Comparison of ENCODE assay signal across 8 mouse cellular contexts in the genomic region with DNA sequence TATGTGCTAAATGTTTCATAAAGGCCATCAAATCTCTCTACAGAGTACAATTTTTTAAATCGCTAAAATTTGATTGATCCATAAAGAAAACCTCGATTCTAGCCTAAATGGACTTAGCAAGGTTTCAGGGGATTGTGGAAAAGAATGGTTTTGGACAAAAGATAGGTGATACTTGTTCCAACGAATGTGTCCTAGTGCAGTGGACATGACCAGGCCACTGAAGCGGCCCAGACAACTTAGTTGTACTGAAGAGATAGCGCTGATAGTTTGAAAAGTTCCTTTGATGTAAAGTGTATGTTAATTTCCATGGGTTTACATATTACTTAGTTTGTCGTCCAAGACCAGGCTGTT. TPM values are rescaled to one million over a fixed set of nuclear protein-coding genes. Genes with fewer than 3 reads are reported as not detected.
DNase-seq lines count a peak whose midpoint lies in the region; ATAC-seq and TF ChIP-seq lines count a peak whose summit lies in the region.

No protein-coding gene starts in this region.

- H3K4me2 ChIP-seq in embryonic facial prominence, embryonic 12.5 days (replicated peaks) = peak overlapping the region; percentile 62
- peak overlapping the region; percentile 62 for H3K4me2 ChIP-seq in intestine, embryonic 15.5 days (replicated peaks)
- H3K4me2 ChIP-seq in neural tube, embryonic 13.5 days = peak overlapping the region; percentile 74

- peak overlapping the region; percentile 62; the same call in 1 of the 2 replicates for H3K9ac ChIP-seq in liver, adult 2 months (ENCODE audit: low read depth, low read length)
- peak overlapping the region; percentile 88 for H3K9ac ChIP-seq in embryonic facial prominence, embryonic 12.5 days
- peak overlapping the region; percentile 67 for H3K9ac ChIP-seq in intestine, embryonic 15.5 days
- H3K9ac ChIP-seq in neural tube, embryonic 13.5 days = peak overlapping the region; percentile 81

- no peaks in the 10 kb centered on the region for H3K27me3 ChIP-seq in liver, adult 2 months (ENCODE audit: control insufficient read depth, insufficient read depth, low read length)
- H3K27me3 ChIP-seq in embryonic facial prominence, embryonic 12.5 days = no peaks in the 10 kb centered on the region
- H3K27me3 ChIP-seq in intestine, embryonic 15.5 days (replicated peaks) = no peaks in the 10 kb centered on the region
- no peaks in the 10 kb centered on the region for H3K27me3 ChIP-seq in neural tube, embryonic 13.5 days

- H3K4me3 ChIP-seq in liver, adult 2 months (ENCODE audit: insufficient read depth, low read depth, low read length) = peak overlapping the region; percentile 61
- H3K4me3 ChIP-seq in embryonic facial prominence, embryonic 12.5 days = peak overlapping the region; percentile 94
- peak overlapping the region; percentile 76 for H3K4me3 ChIP-seq in intestine, embryonic 15.5 days (replicated peaks)
- peak overlapping the region; percentile 88 for H3K4me3 ChIP-seq in neural tube, embryonic 13.5 days

- no peak for TF ChIP-seq CTCF in liver, adult 2 months (IDR thresholded peaks at IDR 0.05; ENCODE audit: low read depth, low read length)

- DNase-seq in liver, adult 2 months (ENCODE audit: extremely low read depth, low read depth, low spot score) = no peak
- no peak for DNase-seq in liver
- no peak for DNase-seq in right cerebral cortex, adult 18-20 months
- no peak for DNase-seq in kidney, postnatal 14 days
- DNase-seq in MN1 (ENCODE audit: low spot score) = no peak

- TF ChIP-seq POLR2A in liver, adult 2 months (IDR thresholded peaks at IDR 0.05; ENCODE audit: extremely low read depth, insufficient read depth, low read length) = no peak

- no peak for ATAC-seq in embryonic facial prominence, embryonic 12.5 days (ENCODE audit: insufficient number of reproducible peaks, insufficient read depth, low FRiP score, low TSS enrichment)
- no peak for ATAC-seq in intestine, embryonic 15.5 days
- ATAC-seq in neural tube, embryonic 13.5 days (ENCODE audit: low read depth) = no peak

- no peaks in the 10 kb centered on the region for H3K36me3 ChIP-seq in liver, adult 2 months (ENCODE audit: control insufficient read depth, insufficient read depth, low read length)
- no peaks in the 10 kb centered on the region for H3K36me3 ChIP-seq in embryonic facial prominence, embryonic 12.5 days
- H3K36me3 ChIP-seq in intestine, embryonic 15.5 days = no peaks in the 10 kb centered on the region
- H3K36me3 ChIP-seq in neural tube, embryonic 13.5 days = peaks cover 4% of the 10 kb centered on the region; the same call in 1 of the 2 replicates

- H3K79me2 ChIP-seq in liver, adult 2 months (ENCODE audit: control insufficient read depth, insufficient read depth, low read length) = peaks cover 17% of the 10 kb centered on the region

- H3K4me1 ChIP-seq in liver, adult 2 months (ENCODE audit: control insufficient read depth, insufficient read depth, low read length) = peaks cover 6% of the 10 kb centered on the region; the same call in 1 of the 2 replicates
- peaks cover 9% of the 10 kb centered on the region; the same call in 1 of the 2 replicates for H3K4me1 ChIP-seq in embryonic facial prominence, embryonic 12.5 days
- peaks cover 5% of the 10 kb centered on the region; the same call in 1 of the 2 replicates for H3K4me1 ChIP-seq in intestine, embryonic 15.5 days (replicated peaks)
- H3K4me1 ChIP-seq in neural tube, embryonic 13.5 days (replicated peaks) = peaks cover 40% of the 10 kb centered on the region

- H3K9me3 ChIP-seq in embryonic facial prominence, embryonic 12.5 days = no peaks in the 10 kb centered on the region
- H3K9me3 ChIP-seq in intestine, embryonic 15.5 days = no peaks in the 10 kb centered on the region
- no peaks in the 10 kb centered on the region for H3K9me3 ChIP-seq in neural tube, embryonic 13.5 days

- H3K27ac ChIP-seq in liver, adult 2 months (replicated peaks; ENCODE audit: insufficient read depth, low read depth, low read length) = no peak overlapping the region
- H3K27ac ChIP-seq in embryonic facial prominence, embryonic 12.5 days = no peak overlapping the region; the same call in 1 of the 2 replicates
- peak overlapping the region; percentile 82; the same call in 1 of the 2 replicates for H3K27ac ChIP-seq in intestine, embryonic 15.5 days
- H3K27ac ChIP-seq in neural tube, embryonic 13.5 days (replicated peaks) = peak overlapping the region; percentile 76

- 2% methylated on average over 6 of the region's 6 CpGs for WGBS in liver, adult 2 months
- WGBS in embryonic facial prominence, embryonic 12.5 days = 9% methylated on average over 6 of the region's 6 CpGs
- WGBS in intestine, embryonic 15.5 days = 7% methylated on average over 6 of the region's 6 CpGs
- 10% methylated on average over 6 of the region's 6 CpGs for WGBS in neural tube, embryonic 13.5 days

RNA-seq across cellular contexts. Expression of a gene that starts 0.7 kb away (rescaled TPM):
- 32.5 and 38.4 TPM in 2 replicates for total RNA-seq in liver, adult 2 months (2014; rRNA removed)
- polyA plus RNA-seq in liver, adult 2 months (2012; rRNA removed) = 7.2 and 11.2 TPM in 2 replicates
- polyA plus RNA-seq in embryonic facial prominence, embryonic 12.5 days (2016; fragmentation: Nextera tagmentation; extraction: Ambion mirVana) = 18.1 and 20.6 TPM in 2 replicates
- polyA plus RNA-seq in intestine, embryonic 15.5 days (2015; fragmentation: Nextera tagmentation; extraction: Ambion mirVana) = 10.3 and 12.7 TPM in 2 replicates
- 7.0 and 8.7 TPM in 2 replicates for polyA plus RNA-seq in neural tube, embryonic 13.5 days (2015; fragmentation: Nextera tagmentation; extraction: Ambion mirVana)

RNA-seq across cellular contexts. Expression of a gene that starts 0.9 kb away (rescaled TPM):
- 19.4 and 23.5 TPM in 2 replicates for total RNA-seq in liver, adult 2 months (2014; rRNA removed)
- 15.1 and 15.5 TPM in 2 replicates for polyA plus RNA-seq in liver, adult 2 months (2012; rRNA removed)
- polyA plus RNA-seq in embryonic facial prominence, embryonic 12.5 days (2016; fragmentation: Nextera tagmentation; extraction: Ambion mirVana) = 31.2 and 33.3 TPM in 2 replicates
- 25.0 and 27.3 TPM in 2 replicates for polyA plus RNA-seq in intestine, embryonic 15.5 days (2015; fragmentation: Nextera tagmentation; extraction: Ambion mirVana)
- 39.9 and 44.0 TPM in 2 replicates for polyA plus RNA-seq in neural tube, embryonic 13.5 days (2015; fragmentation: Nextera tagmentation; extraction: Ambion mirVana)

Comparison
In these comparisons a context has a peak if more than half of its experiments do, and no peak if none do; other contexts are left out.
1. H3K27ac ChIP-seq: peak in intestine, embryonic 15.5 days (single experiment) and neural tube, embryonic 13.5 days (single experiment); none in liver, adult 2 months (single experiment) and embryonic facial prominence, embryonic 12.5 days (single experiment).
2. Peak in every context shown above with its lines, with median percentiles within 50 percentile points of each other: H3K4me3 ChIP-seq, H3K9ac ChIP-seq and H3K4me2 ChIP-seq.